Mouse (Mus musculus) heart, adult 18-20 months (tissue): ENCODE measurements at regions not wholly inside any gene's neighbourhood (a gene's known extent, or its start where the extent isn't known, plus 50 kb on each side); places are given as distances from the start of the nearest gene placed in this dataset.

Source experiments
- DNase-seq, 2 experiments: peaks; one replicate each; pipeline ENCODE4 v3.0.0; 2021 to 2022; ENCODE audit warnings: mixed read lengths in 1 of 2

DNA sequence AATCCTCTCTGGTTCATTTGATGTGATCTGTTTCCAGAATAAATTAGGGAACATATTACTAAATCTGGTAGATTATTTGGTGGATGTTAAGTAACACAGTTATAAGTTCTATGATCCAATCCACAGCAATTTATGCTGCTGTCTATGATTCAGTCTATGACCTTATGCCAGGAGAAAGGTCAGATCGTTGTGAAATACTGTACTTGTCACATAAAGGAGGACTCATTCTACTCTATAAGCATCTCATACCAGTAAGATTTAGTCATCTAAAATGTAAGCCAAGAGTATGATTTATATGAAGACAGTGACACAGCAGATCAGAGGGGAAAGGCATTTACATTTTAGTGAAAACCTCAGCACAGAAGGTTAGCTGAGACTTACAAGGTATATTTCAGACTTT lies 1677.5 kb upstream of the Pcdh10 start:
- DNase-seq = no peak

DNA sequence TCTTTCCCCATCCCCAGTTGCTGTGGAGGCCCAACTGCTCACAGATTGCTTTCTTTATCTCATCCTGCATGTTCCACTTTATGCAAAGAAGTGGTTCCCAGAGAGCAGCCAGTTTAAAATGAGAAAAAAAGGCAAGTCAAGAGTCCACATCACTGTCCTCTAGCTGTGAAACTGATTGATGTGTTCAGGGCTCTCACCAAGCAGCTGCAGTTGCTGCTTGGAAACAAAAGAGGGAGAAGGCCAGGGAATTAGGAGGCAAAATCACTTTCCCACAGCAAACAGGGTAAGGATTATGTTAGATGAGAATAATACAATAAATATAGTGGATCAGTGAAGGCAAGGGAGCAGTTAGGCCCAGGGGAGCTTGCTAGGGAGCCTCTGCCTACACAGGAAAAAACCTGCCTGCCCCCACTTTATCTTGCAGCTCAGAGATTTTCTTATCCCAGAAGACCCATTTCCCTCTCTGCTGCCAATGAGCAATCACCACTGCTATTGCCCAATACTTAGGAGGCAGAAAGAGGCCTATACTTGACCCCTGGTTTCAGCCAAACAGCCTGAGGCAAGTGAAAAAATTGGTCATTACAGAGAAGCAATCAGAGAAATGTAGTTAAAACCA lies 1658.3 kb upstream of the Pcdh10 start:
- DNase-seq = peak; percentile 16 to 42
